26 mouse cellular contexts compared by ENCODE assay signal in the genomic region with DNA sequence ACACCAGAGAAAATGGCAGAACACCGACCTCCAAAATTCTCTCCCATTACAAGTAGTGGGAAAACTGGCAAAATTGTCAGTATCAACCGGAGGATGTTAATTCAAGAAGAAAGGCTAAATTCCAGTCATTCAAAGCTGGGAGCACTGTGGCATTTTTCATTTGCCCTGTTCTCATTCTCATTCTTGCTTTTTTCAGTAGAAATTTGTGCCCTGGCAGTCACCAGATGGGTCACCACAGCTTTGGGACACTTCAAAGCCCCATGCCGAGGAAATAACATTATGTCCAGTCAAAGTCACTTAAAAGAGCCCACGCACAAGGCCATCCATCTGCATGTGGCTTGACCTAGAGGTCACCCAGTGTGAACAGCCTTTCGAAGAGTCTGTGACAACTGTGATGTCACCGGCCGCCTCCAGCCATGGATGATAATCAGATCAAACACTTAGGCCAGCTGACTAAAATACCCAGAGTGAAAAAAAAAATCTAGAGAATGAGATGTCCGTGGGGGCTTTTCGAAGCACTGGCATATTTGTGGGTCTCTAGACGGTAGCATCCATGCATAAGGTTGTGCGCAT. TPM values are rescaled to one million over a fixed set of nuclear protein-coding genes. Genes with fewer than 3 reads are reported as not detected.
DNase-seq lines count a peak whose midpoint lies in the region; ATAC-seq lines count a peak whose summit lies in the region.
"Had no signal": no experiment of that assay in that cellular context is flagged by ENCODE, and none has a peak within 500 bp of the region (broad histone marks: within the 10 kb centered on the region; RNA-seq: fewer than 3 reads in every experiment).

No protein-coding gene starts in this region.

- ATAC-seq in midbrain, embryonic 11.5 days (ENCODE audit: low FRiP score), result no peak
- ATAC-seq in midbrain, embryonic 15.5 days (replicated peaks), result no peak
- ATAC-seq: forebrain, embryonic 13.5 days; forebrain, embryonic 16.5 days; intestine, embryonic 15.5 days had no signal

- H3K27me3 ChIP-seq in heart, embryonic 10.5 days (ENCODE audit: insufficient read depth, poor library complexity, severe bottlenecking), result no peaks in the 10 kb centered on the region
- H3K27me3 ChIP-seq in midbrain, embryonic 11.5 days (ENCODE audit: control insufficient read depth, insufficient read depth, low read length), result no peaks in the 10 kb centered on the region
- H3K27me3 ChIP-seq in midbrain, embryonic 15.5 days (replicated peaks), result no peaks in the 10 kb centered on the region
- H3K27me3 ChIP-seq: CH12.LX; forebrain, embryonic 13.5 days; heart, embryonic 12.5 days; heart, embryonic 15.5 days; hindbrain, embryonic 15.5 days; intestine, embryonic 15.5 days had no signal

- H3K36me3 ChIP-seq in heart, embryonic 10.5 days, result no peaks in the 10 kb centered on the region
- no peaks in the 10 kb centered on the region for H3K36me3 ChIP-seq in midbrain, embryonic 11.5 days (ENCODE audit: control insufficient read depth, insufficient read depth, low read length)
- H3K36me3 ChIP-seq in midbrain, embryonic 15.5 days (replicated peaks), result no peaks in the 10 kb centered on the region
- H3K36me3 ChIP-seq: forebrain, embryonic 10.5 days; G1E; heart, embryonic 12.5 days; heart, embryonic 15.5 days; hindbrain, embryonic 15.5 days; intestine, embryonic 15.5 days had no signal

- no peak overlapping the region for H3K9ac ChIP-seq in midbrain, embryonic 11.5 days (ENCODE audit: low read length)
- H3K9ac ChIP-seq in midbrain, embryonic 15.5 days, result no peak overlapping the region
- H3K9ac ChIP-seq: forebrain, embryonic 13.5 days; heart, embryonic 12.5 days; heart, embryonic 15.5 days; hindbrain, embryonic 15.5 days; intestine, embryonic 15.5 days had no signal

- no peak overlapping the region for H3K4me2 ChIP-seq in midbrain, embryonic 11.5 days
- H3K4me2 ChIP-seq in midbrain, embryonic 15.5 days, result no peak overlapping the region
- H3K4me2 ChIP-seq: forebrain, embryonic 13.5 days; heart, embryonic 12.5 days; heart, embryonic 15.5 days; hindbrain, embryonic 15.5 days; intestine, embryonic 15.5 days had no signal

- no peak overlapping the region for H3K4me3 ChIP-seq in heart, embryonic 10.5 days
- H3K4me3 ChIP-seq in midbrain, embryonic 11.5 days (ENCODE audit: low read depth, low read length), result no peak overlapping the region
- no peak overlapping the region for H3K4me3 ChIP-seq in midbrain, embryonic 15.5 days
- H3K4me3 ChIP-seq: forebrain, embryonic 10.5 days; forebrain, embryonic 13.5 days; heart, embryonic 12.5 days; heart, embryonic 15.5 days; hindbrain, embryonic 15.5 days; intestine, embryonic 15.5 days had no signal

- intact Hi-C loops in heart, postnatal 10 days (cut with DNase I), result no loop called here

- H3K27ac ChIP-seq in heart, embryonic 10.5 days, result no peak overlapping the region
- H3K27ac ChIP-seq in midbrain, embryonic 11.5 days (ENCODE audit: low read depth, low read length), result no peak overlapping the region
- no peak overlapping the region for H3K27ac ChIP-seq in midbrain, embryonic 15.5 days
- H3K27ac ChIP-seq: forebrain, embryonic 10.5 days; forebrain, embryonic 13.5 days; heart, embryonic 15.5 days; hindbrain, embryonic 15.5 days; intestine, embryonic 15.5 days had no signal

- WGBS in heart, embryonic 10.5 days, result 75% methylated on average over 11 of the region's 11 CpGs
- WGBS in midbrain, embryonic 11.5 days, result 49% methylated on average over 11 of the region's 11 CpGs
- 64% methylated on average over 11 of the region's 11 CpGs for WGBS in midbrain, embryonic 15.5 days

- no peaks in the 10 kb centered on the region for H3K9me3 ChIP-seq in heart, embryonic 10.5 days
- no peaks in the 10 kb centered on the region for H3K9me3 ChIP-seq in midbrain, embryonic 11.5 days (ENCODE audit: control insufficient read depth, low read length)
- H3K9me3 ChIP-seq in midbrain, embryonic 15.5 days, result no peaks in the 10 kb centered on the region
- H3K9me3 ChIP-seq: forebrain, embryonic 10.5 days; forebrain, embryonic 13.5 days; G1E; heart, embryonic 12.5 days; heart, embryonic 15.5 days; hindbrain, embryonic 15.5 days; intestine, embryonic 15.5 days had no signal

- DNase-seq in heart, embryonic 10.5 days (ENCODE audit: low spot score), result peak; percentile 52
- DNase-seq in heart, postnatal 10 days, result no peak
- DNase-seq in midbrain, embryonic 11.5 days (ENCODE audit: low spot score, missing footprints), result peak; percentile 80
- DNase-seq in embryo, embryonic 10 days (ENCODE audit: low spot score), result peak; percentile 71
- peak; percentile 19 for DNase-seq in embryo, embryonic 9.5 days (ENCODE audit: extremely low spot score)
- DNase-seq in lung, postnatal 36 days, result no peak
- DNase-seq: adrenal gland, adult 2 months; adrenal gland, postnatal 14 days; B cell, adult 2 months; cerebellum, adult 11 months; cerebellum, adult 2 months; cerebellum, postnatal 10 days; cerebellum, postnatal 36 days; gastrocnemius, postnatal 10 days; gastrocnemius, postnatal 36 days; kidney, adult 11 months had no signal

- no peaks in the 10 kb centered on the region for H3K4me1 ChIP-seq in heart, embryonic 10.5 days
- 0 out of 2 replicates have a peak, but pooled peaks cover 2% of the 10 kb centered on the region for H3K4me1 ChIP-seq in midbrain, embryonic 11.5 days (ENCODE audit: control insufficient read depth, insufficient read depth, low read length)
- no peaks in the 10 kb centered on the region for H3K4me1 ChIP-seq in midbrain, embryonic 15.5 days
- H3K4me1 ChIP-seq: forebrain, embryonic 13.5 days; heart, embryonic 12.5 days; heart, embryonic 15.5 days; hindbrain, embryonic 15.5 days; intestine, embryonic 15.5 days had no signal

RNA-seq across cellular contexts. Expression of a gene that starts 56.8 kb away (rescaled TPM):
- polyA plus RNA-seq in heart, embryonic 10.5 days (2016; fragmentation: Nextera tagmentation; extraction: Ambion mirVana), result 18.1 and 19.6 TPM in 2 replicates
- 10 to 100 TPM; 23.8 to 25.0 TPM for total RNA-seq in heart, postnatal 10 days (2021)
- 23.0 and 23.2 TPM in 2 replicates for polyA plus RNA-seq in midbrain, embryonic 11.5 days (2014; fragmentation: Nextera tagmentation; extraction: Ambion mirVana)
- 17.0 and 18.1 TPM in 2 replicates for polyA plus RNA-seq in midbrain, embryonic 15.5 days (2015; fragmentation: Nextera tagmentation; extraction: Ambion mirVana)

Comparison
In these comparisons a context has a peak if more than half of its experiments do, and no peak if none do; other contexts are left out.
1. DNase-seq: peak in heart, embryonic 10.5 days (single experiment), midbrain, embryonic 11.5 days (single experiment), embryo, embryonic 10 days (single experiment) and embryo, embryonic 9.5 days (single experiment); none in heart, postnatal 10 days (0 of 2) and lung, postnatal 36 days (single experiment).